Mouse (Mus musculus) forebrain, postnatal 0 days (tissue): ENCODE measurements around the gene Maz. TPM values are rescaled to one million over a fixed set of nuclear protein-coding genes. Genes with fewer than 3 reads are reported as not detected.

Source experiments
- ATAC-seq: fragments of 200-750 bp; cut with Nextera tagmentation; 2 replicates; pipeline ENCODE4 v1.8.0; 2017; ENCODE audit warnings: mild to moderate bottlenecking, moderate library complexity
- DNase-seq: peaks from one replicate; pipeline ENCODE4 v3.0.0-alpha.2; 2015
- H3K27ac ChIP-seq: fragments of 300-500 bp; sonication (generic); 2 replicates; pipeline ENCODE4 v1.5.1; 2014; ENCODE audit warnings: low read depth, mild to moderate bottlenecking, antibody characterized with exemption, low read length, moderate library complexity, mixed read lengths
- H3K27me3 ChIP-seq: fragments of 300-500 bp; sonication (generic); 2 replicates; pipeline ENCODE4 v1.6.1; 2014; ENCODE audit warnings: mild to moderate bottlenecking, low read length, mixed read lengths; ENCODE audit not compliant: insufficient read depth
- H3K36me3 ChIP-seq: fragments of 300-500 bp; sonication (generic); 2 replicates; pipeline ENCODE4 v1.6.1; 2014; ENCODE audit warnings: mild to moderate bottlenecking, moderate library complexity; ENCODE audit not compliant: insufficient read depth
- H3K4me1 ChIP-seq: fragments of 300-500 bp; sonication (generic); 2 replicates; pipeline ENCODE4 v1.6.1; 2014; ENCODE audit warnings: antibody characterized with exemption; ENCODE audit not compliant: insufficient read depth
- H3K4me2 ChIP-seq: fragments of 300-500 bp; sonication (generic); 2 replicates; pipeline ENCODE4 v1.6.1; 2014; ENCODE audit warnings: low read depth, mild to moderate bottlenecking, moderate library complexity
- H3K4me3 ChIP-seq: fragments of 300-500 bp; sonication (generic); 2 replicates; pipeline ENCODE4 v1.5.1; 2014; ENCODE audit warnings: low read depth, low read length, mixed read lengths
- H3K9ac ChIP-seq: fragments of 300-500 bp; sonication (generic); 2 replicates; pipeline ENCODE4 v1.6.1; 2014; ENCODE audit warnings: mild to moderate bottlenecking
- H3K9me3 ChIP-seq: fragments of 300-500 bp; sonication (generic); 2 replicates; pipeline ENCODE4 v1.6.1; 2016; ENCODE audit warnings: low read length
- CTCF ChIP-seq: sonication (generic); IDR thresholded peaks from 2 replicates; pipeline ENCODE4 v1.5.1; 2016; ENCODE audit warnings: antibody characterized with exemption, control low read depth, low read depth
- WGBS: fragments of 180-500 bp; shearing (Covaris S2); extraction: QIAGEN DNeasy Blood & Tissue Kit; methylation state at CpG from one replicate; pipeline ENCODE4 v1.1.7; 2014; 5-methylcytosine and 5-hydroxymethylcytosine counted together
- microRNA-seq, 2 experiments: library from miRNA; unstranded; fragments of <30 nt; microRNA quantifications; one replicate each; pipeline ENCODE4; 2016
- polyA plus RNA-seq: library from polyadenylated mRNA; unstranded; fragments of >200 nt; fragmentation: Nextera tagmentation; extraction: Ambion mirVana; gene quantifications from 2 replicates; pipeline ENCODE4 v1.2.1, GENCODE M21; 2015
- total RNA-seq: library from RNA; depleted of rRNA; stranded (reverse); fragments of >200 nt; gene quantifications from 2 replicates; pipeline ENCODE4 v1.2.3, GENCODE M21; 2014; rRNA removed

Maz gene
- total and polyA plus RNA-seq, 2 experiments from 2014 or later = 73.9 to 200 TPM

GRCm38 (mm10) chr7:126978841-126979240, 48.0 kb downstream of the Maz start:
- H3K9me3 ChIP-seq = no peaks in the 10 kb centered on the region
- DNase-seq (no peak), ATAC-seq (no peak)
- TF ChIP-seq CTCF = no peak
- 0 out of 2 replicates have a peak, but pooled peaks cover 4% of the 10 kb centered on the region for H3K4me1 ChIP-seq
- H3K27ac ChIP-seq = no peak overlapping the region
- H3K9ac ChIP-seq = no peak overlapping the region
- peaks cover 36% of the 10 kb centered on the region for H3K36me3 ChIP-seq
- H3K4me3 ChIP-seq = no peak overlapping the region
- no peaks in the 10 kb centered on the region for H3K27me3 ChIP-seq
- 98% methylated on average over 6 of the region's 6 CpGs for WGBS
- H3K4me2 ChIP-seq = no peak overlapping the region

- no peak for TF ChIP-seq CTCF
- 28% methylated on average over 14 of the region's 14 CpGs for WGBS
- ATAC-seq = no peak
Measured at GRCm38 (mm10) chr7:126976878-126977459, 49.9 kb downstream of the Maz start.

GRCm38 (mm10) chr7:126975950-126976866, 50.6 kb downstream of the Maz start, which contains the start of gene Cdiptos:
TSS of gene Cdiptos (minus strand) at chr7:126976098.
- peak; percentile 99 for TF ChIP-seq CTCF
- ATAC-seq = peak; percentile 98
- peak; percentile 99 for DNase-seq
- H3K4me1 ChIP-seq = 0 out of 2 replicates have a peak, but pooled peaks cover 4% of the 10 kb centered on the region
- WGBS = 1% methylated on average over 55 of the region's 55 CpGs
- peak within 1 kb of the TSS; percentile 99 for H3K9ac ChIP-seq
- no peaks in the 10 kb centered on the region for H3K27me3 ChIP-seq
- H3K27ac ChIP-seq = peak within 1 kb of the TSS; percentile 99
- H3K4me2 ChIP-seq = peak within 1 kb of the TSS; percentile 90
- peaks cover 34% of the 10 kb centered on the region for H3K36me3 ChIP-seq
- H3K9me3 ChIP-seq = no peaks in the 10 kb centered on the region
- peak within 1 kb of the TSS; percentile 95 for H3K4me3 ChIP-seq

More at GRCm38 (mm10) chr7:126976878-126977459, 49.9 kb downstream of the Maz start:
- 0 out of 2 replicates have a peak, but pooled peaks cover 4% of the 10 kb centered on the region for H3K4me1 ChIP-seq
- H3K9me3 ChIP-seq = no peaks in the 10 kb centered on the region
- H3K4me2 ChIP-seq = peak overlapping the region; percentile 90
- DNase-seq = peak; percentile 12
- H3K27me3 ChIP-seq = no peaks in the 10 kb centered on the region
- H3K4me3 ChIP-seq = peak overlapping the region; percentile 95
- H3K27ac ChIP-seq = peak overlapping the region; percentile 99
- H3K9ac ChIP-seq = peak overlapping the region; percentile 99
- H3K36me3 ChIP-seq = peaks cover 39% of the 10 kb centered on the region

GRCm38 (mm10) chr7:126975893-126975949, 51.1 kb downstream of the Maz start, which contains the start of gene Cdipt:
TSS of gene Cdipt (plus strand) at chr7:126975914.
- ATAC-seq (no peak), DNase-seq (no peak)
- peak within 1 kb of the TSS; percentile 95 for H3K4me3 ChIP-seq
- peak within 1 kb of the TSS; percentile 90 for H3K4me2 ChIP-seq
- 0 out of 2 replicates have a peak, but pooled peaks cover 4% of the 10 kb centered on the region for H3K4me1 ChIP-seq
- no peaks in the 10 kb centered on the region for H3K27me3 ChIP-seq
- 6% methylated on average over 1 of the region's 1 CpGs for WGBS
- H3K27ac ChIP-seq = peak within 1 kb of the TSS; percentile 99
- no peaks in the 10 kb centered on the region for H3K9me3 ChIP-seq
- peaks cover 39% of the 10 kb centered on the region for H3K36me3 ChIP-seq
- H3K9ac ChIP-seq = peak within 1 kb of the TSS; percentile 99
- TF ChIP-seq CTCF = no peak

DNA sequence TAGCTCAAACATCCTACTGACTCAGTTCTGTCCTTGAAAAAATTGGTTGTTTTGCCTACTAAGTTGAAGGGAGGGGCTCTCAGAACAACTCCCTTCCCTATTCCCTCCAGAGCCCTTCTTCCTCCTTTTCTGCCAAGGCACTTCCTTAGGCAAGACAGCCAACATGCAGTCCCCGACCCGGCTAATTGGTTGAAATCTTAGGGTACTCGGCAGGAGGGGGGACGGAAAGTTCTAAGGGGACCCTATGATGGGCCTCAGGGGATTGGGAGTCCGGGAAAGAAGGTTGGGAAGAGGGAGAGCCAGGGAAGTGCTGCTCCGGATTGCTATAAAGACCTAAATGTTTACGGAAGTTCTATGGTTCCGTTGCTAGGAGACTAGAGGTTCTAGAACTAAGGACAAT, 51.3 kb downstream of the Maz start:
- no peak for TF ChIP-seq CTCF
- WGBS = 11% methylated on average over 8 of the region's 8 CpGs
- Histone ChIP-seq H3K4me3 (no peak overlapping the region; the same call in 1 of the 2 replicates), H3K36me3 (peaks cover 40% of the 10 kb centered on the region), H3K27ac (no peak overlapping the region), H3K9ac (peak overlapping the region; percentile 99; the same call in 1 of the 2 replicates), H3K9me3 (no peaks in the 10 kb centered on the region), H3K4me2 (peak overlapping the region; percentile 90), H3K27me3 (no peaks in the 10 kb centered on the region), H3K4me1 (0 out of 2 replicates have a peak, but pooled peaks cover 4% of the 10 kb centered on the region)
- ATAC-seq (no peak), DNase-seq (no peak)

Small RNAs within 50 kb of the gene (microRNA-seq; reads per million reads assigned to microRNA genes)
- gene Gm44343 = 0 reads per million in 2 experiments

Other genes starting within 250 kb of the Maz start
Only the 30 nearest of the 32 such genes appear.
- gene Ppp4c, start 234.5 kb downstream of the Maz start, total RNA-seq = 114 and 119 TPM in 2 replicates
- 161 and 172 TPM in 2 replicates for gene Ppp4c, start 234.5 kb downstream of the Maz start, polyA plus RNA-seq
- gene Fam57b, start 229.4 kb downstream of the Maz start, total RNA-seq = 33.2 and 34.4 TPM in 2 replicates
- gene Fam57b, start 229.4 kb downstream of the Maz start, polyA plus RNA-seq = 39.0 and 42.6 TPM in 2 replicates
- not detected in 2 replicates for gene 4930451I11Rik, start 195.4 kb downstream of the Maz start, total RNA-seq
- gene 4930451I11Rik, start 195.4 kb downstream of the Maz start, polyA plus RNA-seq = 0.62 TPM in 1 of 2 replicates, not detected in the other
- gene Doc2a, start 179.6 kb downstream of the Maz start, total RNA-seq = 35.7 and 148 TPM in 2 replicates
- gene Doc2a, start 179.6 kb downstream of the Maz start, polyA plus RNA-seq = 31.5 and 32.5 TPM in 2 replicates
- 11.7 and 21.3 TPM in 2 replicates for gene Hirip3, start 165.1 kb downstream of the Maz start, total RNA-seq
- 9.9 and 19.5 TPM in 2 replicates for gene Hirip3, start 165.1 kb downstream of the Maz start, polyA plus RNA-seq
- gene Ino80e, start 164.7 kb downstream of the Maz start, total RNA-seq = 62.8 and 69.9 TPM in 2 replicates
- gene Ino80e, start 164.7 kb downstream of the Maz start, polyA plus RNA-seq = 102 and 107 TPM in 2 replicates
- gene Taok2, start 142.3 kb downstream of the Maz start, total RNA-seq = 100 and 110 TPM in 2 replicates
- gene Taok2, start 142.3 kb downstream of the Maz start, polyA plus RNA-seq = 30.5 and 42.6 TPM in 2 replicates
- 22.8 and 23.8 TPM in 2 replicates for gene Tmem219, start 104.1 kb downstream of the Maz start, total RNA-seq
- 44.7 and 45.4 TPM in 2 replicates for gene Tmem219, start 104.1 kb downstream of the Maz start, polyA plus RNA-seq
- 140 and 142 TPM in 2 replicates for gene Kctd13, start 98.2 kb downstream of the Maz start, total RNA-seq
- 218 and 222 TPM in 2 replicates for gene Kctd13, start 98.2 kb downstream of the Maz start, polyA plus RNA-seq
- gene Asphd1, start 77.5 kb downstream of the Maz start, total RNA-seq = 14.3 and 37.2 TPM in 2 replicates
- gene Asphd1, start 77.5 kb downstream of the Maz start, polyA plus RNA-seq = 10.3 and 13.6 TPM in 2 replicates
- 104 and 160 TPM in 2 replicates for gene Sez6l2, start 76.5 kb downstream of the Maz start, total RNA-seq
- 38.3 and 45.3 TPM in 2 replicates for gene Sez6l2, start 76.5 kb downstream of the Maz start, polyA plus RNA-seq
- 120 and 158 TPM in 2 replicates for gene Cdipt, start 51.1 kb downstream of the Maz start, total RNA-seq
- 134 and 137 TPM in 2 replicates for gene Cdipt, start 51.1 kb downstream of the Maz start, polyA plus RNA-seq
- not detected in 2 replicates for gene Cdiptos, start 50.9 kb downstream of the Maz start, total RNA-seq
- gene Cdiptos, start 50.9 kb downstream of the Maz start, polyA plus RNA-seq = 0.53 and 0.62 TPM in 2 replicates
- gene Mvp, start 12.4 kb downstream of the Maz start, total RNA-seq = 4.8 and 6.9 TPM in 2 replicates
- gene Mvp, start 12.4 kb downstream of the Maz start, polyA plus RNA-seq = 3.3 and 3.4 TPM in 2 replicates
- 3.8 TPM in 1 of 2 replicates, not detected in the other for gene Pagr1b, start 10.6 kb downstream of the Maz start, total RNA-seq
- 1.0 TPM in 1 of 2 replicates, not detected in the other for gene Pagr1b, start 10.6 kb downstream of the Maz start, polyA plus RNA-seq
- 19.2 and 21.9 TPM in 2 replicates for gene Pagr1a, start 9.7 kb downstream of the Maz start, total RNA-seq
- 18.1 and 31.6 TPM in 2 replicates for gene Pagr1a, start 9.7 kb downstream of the Maz start, polyA plus RNA-seq
- gene Gm42742, start 5.9 kb downstream of the Maz start, total RNA-seq = 49.1 and 53.6 TPM in 2 replicates
- gene Gm42742, start 5.9 kb downstream of the Maz start, polyA plus RNA-seq = 36.7 and 42.2 TPM in 2 replicates
- 68.2 and 77.8 TPM in 2 replicates for gene Prrt2, start 5.8 kb downstream of the Maz start, total RNA-seq
- gene Prrt2, start 5.8 kb downstream of the Maz start, polyA plus RNA-seq = 84.1 and 84.3 TPM in 2 replicates
- 6.2 and 6.5 TPM in 2 replicates for gene Kif22, start 15.4 kb upstream of the Maz start, total RNA-seq
- 16.6 and 17.3 TPM in 2 replicates for gene Kif22, start 15.4 kb upstream of the Maz start, polyA plus RNA-seq
- not detected in 2 replicates for gene Zg16, start 60.3 kb upstream of the Maz start, total RNA-seq
- gene Zg16, start 60.3 kb upstream of the Maz start, polyA plus RNA-seq = not detected in 2 replicates
- 1.4 and 1.5 TPM in 2 replicates for gene AI467606, start 64.3 kb upstream of the Maz start, total RNA-seq
- 1.1 and 1.3 TPM in 2 replicates for gene AI467606, start 64.3 kb upstream of the Maz start, polyA plus RNA-seq
- 0.54 and 0.90 TPM in 2 replicates for gene Qprt, start 95.2 kb upstream of the Maz start, total RNA-seq
- 0.84 and 1.2 TPM in 2 replicates for gene Qprt, start 95.2 kb upstream of the Maz start, polyA plus RNA-seq
- 0.14 and 0.15 TPM in 2 replicates for gene Spn, start 110.8 kb upstream of the Maz start, total RNA-seq
- gene Spn, start 110.8 kb upstream of the Maz start, polyA plus RNA-seq = 0.10 TPM in 1 of 2 replicates, not detected in the other
- gene Cd2bp2, start 169.0 kb upstream of the Maz start, total RNA-seq = 89.9 and 131 TPM in 2 replicates
- gene Cd2bp2, start 169.0 kb upstream of the Maz start, polyA plus RNA-seq = 55.0 and 67.5 TPM in 2 replicates
- gene Tbc1d10b, start 181.4 kb upstream of the Maz start, total RNA-seq = 63.8 and 68.7 TPM in 2 replicates
- 18.1 and 24.8 TPM in 2 replicates for gene Tbc1d10b, start 181.4 kb upstream of the Maz start, polyA plus RNA-seq
- gene Mylpf, start 181.9 kb upstream of the Maz start, total RNA-seq = 0.52 and 1.6 TPM in 2 replicates
- gene Mylpf, start 181.9 kb upstream of the Maz start, polyA plus RNA-seq = 1.8 and 3.2 TPM in 2 replicates
- 34.3 and 46.6 TPM in 2 replicates for gene Zfp553, start 206.0 kb upstream of the Maz start, total RNA-seq
- 29.8 and 35.9 TPM in 2 replicates for gene Zfp553, start 206.0 kb upstream of the Maz start, polyA plus RNA-seq
- 6.5 and 8.0 TPM in 2 replicates for gene Sept1, start 206.1 kb upstream of the Maz start, total RNA-seq
- 5.6 and 6.7 TPM in 2 replicates for gene Sept1, start 206.1 kb upstream of the Maz start, polyA plus RNA-seq
- 65.2 and 65.7 TPM in 2 replicates for gene Zfp771, start 217.2 kb upstream of the Maz start, total RNA-seq
- 75.1 and 75.9 TPM in 2 replicates for gene Zfp771, start 217.2 kb upstream of the Maz start, polyA plus RNA-seq
- gene Dctpp1, start 233.7 kb upstream of the Maz start, total RNA-seq = 90.8 and 122 TPM in 2 replicates
- 138 and 183 TPM in 2 replicates for gene Dctpp1, start 233.7 kb upstream of the Maz start, polyA plus RNA-seq